Mouse (Mus musculus): ENCODE measurements around the gene Pop4.
"Not testable (repeated sequence)": the region's sequence is repeated elsewhere in the genome, so short reads cannot be mapped to it uniquely, and the experiment has no call there.

The Pop4 gene

DNA sequence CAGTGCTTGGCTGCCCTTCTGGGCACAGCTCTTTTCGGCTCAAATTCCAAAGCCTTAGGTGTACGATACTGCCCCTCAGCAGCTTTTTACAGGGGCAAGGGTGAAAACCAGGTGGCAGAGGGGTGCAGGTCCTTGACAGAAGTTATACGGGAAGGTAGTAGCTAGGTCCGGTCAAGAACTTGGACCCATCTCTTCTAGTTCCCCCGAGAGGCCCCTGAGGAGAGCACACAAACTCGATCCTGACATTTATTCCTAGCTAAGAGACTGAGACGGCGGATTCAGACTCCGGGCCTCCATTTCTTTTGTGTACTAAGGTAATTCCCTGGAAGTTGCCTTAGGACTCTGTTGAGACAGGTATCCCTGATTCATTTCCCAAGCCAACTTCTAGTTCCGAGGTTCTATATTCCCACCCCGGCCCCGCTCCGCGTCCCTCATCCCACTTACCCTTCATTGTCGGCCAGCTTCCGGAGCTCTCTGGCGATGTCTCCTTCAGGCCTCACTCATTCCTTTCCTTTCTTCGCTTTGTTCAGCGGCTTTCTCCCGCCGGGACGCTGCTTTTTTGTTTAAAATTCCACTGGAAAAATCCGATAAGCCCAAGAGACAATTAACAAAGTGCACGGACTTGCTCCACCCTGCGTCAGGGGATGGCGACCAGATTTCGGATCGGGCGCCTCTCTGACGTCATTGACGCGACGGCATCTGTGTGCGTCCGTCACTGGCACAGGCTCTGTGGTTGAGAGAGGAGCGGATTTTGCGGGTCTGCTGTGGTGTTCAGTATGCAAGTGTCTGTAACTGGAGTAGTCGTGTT lies at the start of gene Pop4:
Gene Pop4 (minus strand): TSS at position 721 of the 808 bp plus-strand sequence.
- peak; percentile 85 for DNase-seq (ENCODE audit: extremely low spot score, low read depth, low spot score)

DNA sequence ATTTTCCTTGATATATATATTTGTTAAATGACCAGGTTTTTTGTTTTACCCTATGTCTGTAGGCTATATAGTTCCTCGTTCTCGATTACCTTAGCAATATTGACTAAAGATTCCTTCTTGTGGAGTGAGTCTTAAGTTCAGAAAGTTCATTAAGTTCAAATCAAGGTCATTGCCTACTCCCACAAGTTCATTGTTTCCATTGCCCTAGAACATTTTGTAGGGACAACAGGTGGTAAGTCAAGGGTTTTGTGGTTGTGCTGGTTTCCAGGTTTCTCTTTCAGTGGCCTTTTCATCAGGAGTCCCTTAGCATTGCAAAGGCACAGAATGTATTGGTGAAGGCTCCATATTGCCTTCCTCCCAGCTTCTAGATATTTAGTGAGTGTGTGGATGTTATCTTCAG lies 49.4 kb upstream of the Pop4 start:
- DNase-seq (ENCODE audit: extremely low spot score, low read depth, low spot score), result no peak

DNA sequence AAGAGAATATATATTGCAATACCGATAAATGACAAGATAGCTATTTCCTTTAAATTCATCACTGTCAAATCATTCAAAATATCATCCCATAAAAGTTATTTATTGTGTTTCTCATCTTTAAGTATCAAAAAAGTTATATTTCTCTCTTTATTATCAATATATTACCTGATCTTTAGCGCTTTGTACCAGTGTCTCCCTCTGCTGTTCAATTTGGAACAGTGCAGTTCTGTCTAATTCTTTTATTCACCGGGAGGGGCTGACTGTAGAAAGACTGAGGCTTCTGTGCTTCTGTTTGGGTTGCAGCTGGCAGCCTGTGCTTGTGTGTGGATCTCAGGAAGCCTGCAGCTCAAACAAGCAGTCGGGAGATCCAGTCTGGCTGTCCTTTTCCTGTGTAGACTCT lies 11.0 kb upstream of the Pop4 start:
- not testable (repeated sequence) for DNase-seq (ENCODE audit: extremely low spot score, low read depth, low spot score)

DNA sequence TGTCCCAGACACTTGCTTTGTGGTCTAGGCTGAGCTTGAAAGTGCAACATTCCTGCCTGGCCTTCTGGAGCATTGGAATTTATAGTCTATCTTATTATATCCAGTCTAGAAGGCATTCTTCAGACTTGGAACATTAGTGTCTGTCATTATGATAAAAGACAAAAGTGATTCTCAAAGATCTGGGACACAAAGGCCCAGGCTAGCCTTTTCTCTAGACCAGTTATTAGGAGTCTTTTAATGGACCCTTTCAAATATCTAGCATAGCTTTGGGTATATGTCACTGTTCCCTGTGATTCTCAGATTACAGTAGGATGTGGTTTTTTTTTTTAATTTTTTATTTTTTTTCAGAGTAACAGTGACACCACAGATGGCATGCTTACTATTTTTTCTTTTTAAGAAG lies 1.3 kb upstream of the Pop4 start:
- DNase-seq (ENCODE audit: extremely low spot score, low read depth, low spot score), result no peak

DNA sequence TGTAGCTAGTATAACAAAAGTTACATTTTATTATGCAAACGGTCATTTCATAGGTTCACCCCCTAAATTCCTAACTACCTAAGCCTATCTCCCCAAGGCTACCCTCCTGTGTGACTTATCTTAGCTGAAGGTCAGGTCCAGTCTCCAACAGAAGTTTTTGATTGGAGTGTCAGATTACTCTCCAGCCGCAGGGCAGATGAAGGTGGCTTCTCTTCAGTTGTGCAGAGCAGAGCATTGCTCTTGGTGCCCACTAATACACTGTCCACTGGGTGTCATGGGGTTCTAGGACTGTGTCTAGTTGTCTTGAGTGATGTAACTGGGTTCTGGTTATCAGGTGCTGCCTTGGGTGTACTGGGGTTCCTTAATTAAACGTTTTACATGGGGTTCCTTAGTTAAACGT lies 636 bp upstream of the Pop4 start:
- no peak for DNase-seq (ENCODE audit: extremely low spot score, low read depth, low spot score)

DNA sequence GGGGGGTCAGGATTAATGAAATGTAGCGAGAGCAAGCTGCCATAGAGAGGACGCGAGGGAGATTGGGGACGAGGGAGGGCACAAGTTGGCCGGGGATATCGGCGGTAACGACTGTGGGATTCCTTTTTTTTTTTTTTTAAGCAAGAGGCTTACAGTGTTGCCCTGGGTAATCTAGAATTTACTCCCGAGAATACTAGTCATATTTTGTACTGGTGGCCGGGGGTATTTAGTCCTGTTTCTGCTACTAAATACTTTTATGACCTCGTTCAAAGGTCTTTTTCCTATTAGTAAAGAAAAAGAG lies 238 bp upstream of the Pop4 start:
- DNase-seq (ENCODE audit: extremely low spot score, low read depth, low spot score), result no peak

DNA sequence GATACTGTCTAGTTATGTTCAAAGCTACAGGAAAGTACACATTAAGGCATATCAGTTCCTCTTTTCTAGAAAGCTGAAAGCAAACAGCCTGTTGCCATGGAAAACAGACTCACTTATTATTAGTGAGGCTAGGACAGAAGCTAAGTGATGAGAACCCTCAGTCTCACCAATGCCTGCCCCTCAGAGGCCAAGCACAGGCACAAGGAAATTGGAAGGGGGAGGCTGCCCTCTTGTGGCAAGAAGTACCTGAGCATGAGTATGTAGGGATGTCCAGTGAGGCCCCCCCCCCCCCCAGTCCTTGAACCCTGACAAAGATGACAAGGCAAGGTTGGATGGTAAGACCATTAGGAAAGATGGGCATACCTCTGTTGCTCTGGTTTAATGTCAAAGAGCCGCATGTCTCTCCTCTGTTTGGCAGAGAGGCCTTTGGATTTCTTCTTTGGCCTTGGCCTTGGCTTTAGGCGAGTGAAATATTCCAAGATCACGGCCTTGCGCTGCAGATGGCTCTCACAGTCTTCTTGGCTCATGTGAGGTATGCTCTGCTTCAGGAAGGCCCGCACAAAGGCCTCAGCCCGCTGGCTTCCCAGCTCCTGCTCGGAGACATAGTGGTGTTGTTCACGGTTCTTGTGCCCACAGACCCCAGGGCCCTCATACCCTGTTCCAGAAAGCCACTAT lies 4.1 kb downstream of the Pop4 start:
- DNase-seq (ENCODE audit: extremely low spot score, low read depth, low spot score), result no peak

DNA sequence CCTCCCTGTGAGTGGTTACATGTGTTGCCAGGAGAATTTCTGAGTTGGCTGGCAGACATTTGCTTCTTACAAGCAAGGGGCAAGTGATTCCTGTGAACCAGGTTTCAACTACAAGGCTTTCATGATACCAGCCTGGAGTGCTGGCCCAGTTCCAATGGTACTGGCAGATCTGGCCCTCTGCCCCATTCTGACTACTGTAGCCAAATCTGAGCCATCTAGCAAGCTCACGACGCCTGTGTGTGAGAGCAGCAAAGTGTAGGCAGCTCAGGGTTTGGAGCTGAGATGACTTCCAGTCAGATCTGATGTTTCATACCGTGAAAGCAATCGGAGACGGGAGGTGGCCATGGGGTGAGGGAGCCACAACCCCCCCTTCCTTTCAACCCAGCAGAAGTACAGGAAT lies 8.8 kb downstream of the Pop4 start:
- DNase-seq (ENCODE audit: extremely low spot score, low read depth, low spot score), result no peak

DNA sequence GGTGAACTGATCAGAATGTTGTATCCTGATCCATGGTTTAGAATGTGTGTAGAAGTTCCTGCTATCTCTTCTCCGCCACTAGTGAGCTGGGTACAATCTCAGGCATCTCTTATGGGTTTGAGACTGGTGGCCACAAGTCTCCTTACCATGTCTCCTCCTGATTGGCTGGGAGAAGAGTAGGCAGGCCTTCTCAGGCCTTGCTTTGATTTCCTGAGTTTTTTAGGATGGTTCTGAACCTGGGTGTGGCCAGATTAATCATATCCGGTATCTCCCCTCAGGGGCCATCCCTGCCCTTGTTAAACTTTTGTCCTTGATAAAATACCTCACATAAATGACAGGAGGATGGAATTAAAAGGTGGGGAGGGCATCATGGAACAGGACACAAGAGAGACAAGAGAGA lies 11.6 kb downstream of the Pop4 start:
- no peak for DNase-seq (ENCODE audit: extremely low spot score, low read depth, low spot score)

DNA sequence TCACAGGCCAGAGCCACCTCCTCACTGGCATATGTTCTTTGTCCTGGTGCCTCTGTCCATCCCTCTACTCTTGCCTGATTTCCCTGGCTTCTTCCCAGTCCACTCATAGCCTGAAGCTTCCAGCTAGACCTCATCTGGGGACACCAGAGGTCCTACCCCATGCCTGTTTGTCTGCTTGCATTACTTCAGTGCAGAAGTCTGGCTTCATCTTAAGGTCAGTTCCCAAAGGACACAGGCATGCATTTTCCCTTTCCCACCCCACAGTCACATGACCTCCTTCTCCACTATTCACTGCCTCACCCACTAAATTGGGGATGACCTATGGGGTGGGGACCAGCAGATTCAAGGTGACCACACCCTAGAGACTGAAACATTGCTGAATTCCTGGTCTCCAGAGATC lies 17.8 kb downstream of the Pop4 start:
- no peak for DNase-seq (ENCODE audit: extremely low spot score, low read depth, low spot score)

DNA sequence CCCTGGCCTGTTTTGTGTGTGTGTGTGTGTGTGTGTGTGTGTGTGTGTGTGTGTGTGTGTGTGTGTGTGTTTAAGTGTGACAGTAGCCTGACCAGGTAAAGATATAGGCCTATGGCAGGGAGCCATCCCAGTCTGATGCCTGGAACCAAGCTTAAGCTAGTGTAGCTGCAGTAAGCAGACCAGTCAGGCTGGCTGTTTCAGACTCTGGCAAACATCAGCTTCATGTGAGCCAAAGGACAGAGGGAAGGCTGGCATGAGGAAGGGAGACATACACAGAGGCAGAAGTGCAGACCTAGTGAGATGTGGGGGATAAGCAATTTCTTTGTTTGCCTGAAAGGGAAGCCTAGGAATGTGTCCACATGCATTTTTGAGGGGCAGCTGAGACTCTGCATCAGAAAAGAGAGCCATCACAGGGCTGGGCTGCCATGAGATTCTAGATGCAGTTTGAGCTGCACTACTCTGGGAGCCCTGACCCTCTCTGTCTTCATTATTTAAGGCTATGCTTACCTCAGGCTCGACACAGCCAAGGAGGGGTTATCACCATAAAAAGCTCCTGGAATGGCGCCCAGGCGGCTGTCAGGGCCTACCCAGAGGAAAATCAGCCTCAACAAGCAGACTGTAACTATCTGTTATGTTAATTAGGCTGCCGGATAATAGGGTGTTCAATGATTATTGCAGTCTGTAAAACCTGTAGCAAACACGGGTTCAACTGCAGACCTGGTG lies 19.6 kb downstream of the Pop4 start:
- no peak for DNase-seq (ENCODE audit: extremely low spot score, low read depth, low spot score)

DNA sequence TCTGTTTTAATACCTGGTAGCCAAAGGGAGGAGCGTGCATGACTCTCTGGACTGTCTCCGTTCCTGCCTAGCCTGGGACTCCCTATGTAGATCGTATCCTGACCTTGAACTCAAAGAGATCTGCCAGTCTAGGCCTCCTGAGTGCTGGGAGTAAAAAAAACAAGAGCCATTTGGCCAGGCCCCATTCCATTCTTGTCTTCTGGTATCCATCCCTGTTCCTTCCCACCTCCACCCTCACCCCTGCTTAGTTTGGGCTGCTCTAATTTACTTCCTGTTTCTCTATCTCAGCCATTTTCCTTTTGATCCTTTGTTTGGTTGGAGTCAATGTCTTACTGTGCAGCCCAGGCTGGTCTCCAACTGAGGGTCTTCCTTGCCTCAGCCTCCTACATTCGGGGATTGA lies 28.8 kb downstream of the Pop4 start:
- DNase-seq (ENCODE audit: extremely low spot score, low read depth, low spot score), result no peak

DNA sequence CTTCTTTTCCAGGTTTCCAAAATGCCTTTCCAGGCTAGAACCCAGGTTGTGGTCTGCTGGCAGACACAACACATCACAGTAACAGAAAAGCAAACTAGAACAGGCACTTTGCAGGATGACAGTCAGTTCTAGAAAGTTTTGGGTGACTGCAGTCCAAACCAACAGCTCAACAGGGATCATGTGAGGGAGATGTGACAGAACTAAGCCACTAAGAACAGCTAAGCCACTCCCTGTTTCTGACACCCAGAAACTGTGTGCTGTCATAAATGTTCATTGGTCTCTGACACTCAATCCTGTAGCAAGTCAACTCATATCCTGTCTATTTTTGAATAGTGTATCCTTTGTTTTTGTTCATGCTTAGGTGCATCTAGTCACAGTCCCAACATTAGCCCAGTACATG lies 34.1 kb downstream of the Pop4 start:
- DNase-seq (ENCODE audit: extremely low spot score, low read depth, low spot score), result no peak

DNA sequence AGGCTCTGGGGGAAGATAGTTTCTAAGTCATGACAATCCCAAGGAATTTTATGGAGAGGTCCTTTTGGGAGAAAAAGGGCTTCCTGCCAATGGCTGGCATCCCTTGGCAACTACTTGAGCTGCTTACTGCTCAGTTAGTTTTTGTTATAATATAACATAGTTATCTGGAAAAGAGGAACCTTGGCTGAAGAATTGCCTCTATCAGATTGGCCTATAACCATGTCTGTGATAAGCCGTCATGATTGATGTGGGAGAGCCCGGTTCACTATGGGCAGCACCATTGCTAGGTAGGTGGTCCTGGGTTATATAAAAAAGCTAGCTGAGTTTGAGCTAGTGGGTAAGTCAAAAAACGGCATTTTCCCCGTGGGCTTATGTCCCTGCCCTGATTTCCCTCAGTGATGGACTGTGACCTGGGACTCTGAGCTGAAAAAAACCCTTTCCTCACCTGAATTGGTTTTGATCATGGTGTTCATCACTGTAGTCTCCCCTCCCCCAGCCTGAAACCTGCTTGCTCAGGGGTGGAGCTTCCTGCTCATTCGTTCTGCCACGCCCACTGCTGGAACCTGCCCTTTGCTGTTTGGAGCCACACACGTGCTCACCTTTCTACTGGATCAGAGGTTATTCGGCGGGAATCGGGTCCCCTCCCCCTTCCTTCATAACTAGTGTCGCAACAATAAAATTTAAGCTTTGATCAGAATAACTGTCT lies 34.7 kb downstream of the Pop4 start:
- DNase-seq (ENCODE audit: extremely low spot score, low read depth, low spot score), result no peak

DNA sequence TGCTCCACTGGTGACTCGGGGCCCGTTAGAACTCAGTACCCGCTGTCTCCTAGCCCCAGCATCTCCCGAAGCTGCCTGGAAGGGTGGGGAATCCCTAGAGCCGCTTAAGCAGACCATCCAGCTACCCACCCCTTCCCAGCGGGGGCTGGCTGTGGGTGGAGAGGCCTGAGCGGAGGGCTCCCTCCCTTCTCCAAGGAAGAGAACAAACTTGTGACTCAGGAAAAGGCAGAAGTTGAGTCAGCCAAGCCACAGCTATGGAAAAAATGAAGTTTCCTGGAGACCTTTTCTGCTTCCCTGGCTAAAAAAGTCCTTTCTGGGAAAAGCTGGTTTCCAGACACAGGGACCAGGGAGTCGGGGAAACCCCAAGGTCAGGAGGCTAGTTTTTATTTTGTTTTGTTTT lies 40.9 kb downstream of the Pop4 start:
- no peak for DNase-seq (ENCODE audit: extremely low spot score, low read depth, low spot score)

DNA sequence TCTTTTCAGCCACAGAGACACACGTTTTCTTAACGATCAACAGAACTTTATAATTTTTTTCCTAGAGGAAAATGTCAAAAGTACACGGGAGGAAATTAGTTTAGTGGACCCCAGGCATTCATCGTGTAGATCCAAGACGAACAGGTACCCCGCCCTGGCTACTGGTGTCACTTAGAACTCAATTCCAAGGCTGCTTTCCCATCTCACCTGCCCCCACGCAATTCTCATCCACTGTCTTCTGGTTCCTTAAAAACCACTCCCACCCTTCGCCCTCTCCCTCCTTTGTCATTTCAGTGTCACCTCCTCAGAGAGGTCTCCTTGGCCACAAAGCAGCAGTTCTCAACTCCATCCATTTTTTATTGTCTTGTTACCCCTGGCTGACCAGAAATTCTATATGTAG lies 42.9 kb downstream of the Pop4 start:
- DNase-seq (ENCODE audit: extremely low spot score, low read depth, low spot score), result no peak

DNA sequence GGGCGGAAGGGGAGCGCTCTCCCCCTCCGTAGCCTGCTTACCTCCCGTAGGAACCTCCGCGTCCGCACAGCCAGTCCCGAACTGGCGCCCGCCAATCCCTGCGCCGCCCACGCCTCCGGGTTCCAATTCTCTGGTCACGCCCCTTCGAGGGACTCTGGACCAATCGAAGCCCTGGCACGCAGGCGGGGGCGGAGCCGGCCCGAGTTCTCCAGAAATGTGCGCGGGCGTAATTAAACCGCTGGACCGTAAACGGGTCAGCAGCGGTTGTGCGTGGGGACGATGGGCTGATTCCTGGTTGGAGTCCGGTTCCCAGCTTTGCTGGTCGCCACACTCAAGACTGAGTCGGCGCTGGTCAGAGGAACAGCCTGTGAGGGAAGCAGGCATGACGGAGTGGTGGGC lies 43.3 kb downstream of the Pop4 start, which contains the start of gene Plekhf1:
Gene Plekhf1 (minus strand): TSS at position 117 of the 399 bp plus-strand sequence.
- DNase-seq (ENCODE audit: extremely low spot score, low read depth, low spot score), result peak; percentile 66

DNA sequence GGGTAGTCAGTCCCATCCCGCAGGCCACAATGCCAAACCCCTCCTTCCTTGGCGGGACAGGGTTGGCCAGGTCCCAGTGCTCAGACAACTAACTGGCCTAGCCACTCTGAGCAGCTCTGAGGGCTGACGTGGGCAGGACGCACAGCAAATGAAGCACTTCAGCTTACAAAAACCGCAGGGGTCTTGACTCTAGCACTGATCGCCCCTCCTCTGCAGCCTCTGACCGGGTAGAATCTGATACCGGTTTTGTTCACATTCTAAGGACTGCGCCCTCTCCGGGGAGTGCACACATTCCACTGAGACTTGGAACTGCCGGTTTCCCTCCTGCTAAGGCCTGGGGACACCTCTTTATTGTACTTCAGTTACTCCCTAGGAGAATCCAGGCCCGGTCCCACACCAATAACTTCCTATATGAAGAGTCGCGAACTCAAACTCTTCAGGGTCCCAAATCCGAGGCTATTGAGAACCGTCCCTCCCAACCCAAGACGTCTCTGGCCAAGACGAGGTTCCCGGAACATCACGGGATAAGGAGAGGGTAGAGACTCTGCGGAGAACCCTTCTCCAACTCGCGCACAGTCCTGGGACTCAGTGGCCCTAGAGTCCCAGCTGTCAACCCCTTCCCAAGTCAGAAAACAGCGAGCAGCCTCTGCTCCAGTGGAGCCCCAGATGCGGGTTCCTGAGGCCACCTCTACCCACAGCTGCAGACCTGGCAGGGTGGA lies 43.9 kb downstream of the Pop4 start:
- DNase-seq (ENCODE audit: extremely low spot score, low read depth, low spot score), result peak; percentile 35

DNA sequence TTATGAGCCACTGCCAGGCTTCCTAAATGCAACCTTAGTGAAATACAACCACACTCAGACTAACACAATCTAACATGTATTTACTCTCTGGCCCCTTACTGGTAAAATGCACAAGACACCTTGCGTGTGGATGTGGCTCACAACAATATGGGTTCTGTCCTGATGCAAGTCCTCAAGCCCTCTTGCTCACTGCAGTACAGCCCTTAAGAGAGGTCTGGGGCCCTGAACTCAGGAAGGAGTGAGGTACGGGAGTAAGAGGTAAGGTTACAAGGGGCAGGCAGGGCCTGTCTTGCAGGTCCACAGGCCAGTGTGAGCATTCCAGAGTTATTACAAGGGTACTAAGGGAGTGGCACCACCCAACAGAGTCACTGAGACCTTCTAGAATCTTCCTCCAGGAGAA lies 45.0 kb downstream of the Pop4 start:
- DNase-seq (ENCODE audit: extremely low spot score, low read depth, low spot score), result no peak

DNA sequence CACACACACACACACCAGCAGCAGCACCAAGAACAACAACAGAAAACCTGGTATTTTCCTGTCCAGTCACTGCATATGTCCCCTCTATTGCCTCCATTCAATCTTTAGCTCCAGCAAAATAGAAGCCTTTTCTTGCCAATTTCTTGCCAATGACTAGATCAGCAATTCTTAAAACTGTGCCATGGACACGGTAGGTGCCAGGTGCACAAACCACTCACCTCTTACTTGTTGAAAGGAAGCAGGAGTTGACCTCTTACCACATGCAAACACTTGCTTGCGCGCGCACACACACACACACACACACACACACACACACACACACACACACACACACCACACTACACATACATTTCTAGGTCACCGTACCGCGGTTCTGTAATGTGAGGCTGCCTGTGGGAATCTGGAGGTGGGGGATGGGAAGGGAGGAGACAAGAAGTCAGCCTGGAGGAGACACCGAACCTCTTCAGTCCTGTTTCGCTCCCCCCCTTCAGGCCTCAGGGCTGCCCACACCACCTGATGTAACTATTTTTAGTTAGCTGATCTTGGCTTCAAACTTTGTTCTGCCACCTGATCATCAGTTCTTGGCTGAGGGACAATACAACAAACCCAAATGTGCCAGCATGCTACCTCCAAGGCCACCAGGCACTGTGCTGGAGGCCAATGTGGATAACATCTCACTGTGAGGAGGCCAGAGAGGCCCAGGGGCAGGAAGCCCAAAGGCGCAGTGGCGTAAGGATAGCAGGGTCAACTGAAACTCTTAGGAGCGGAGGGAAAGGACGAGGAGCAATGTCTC lies 46.5 kb downstream of the Pop4 start:
- no peak for DNase-seq (ENCODE audit: extremely low spot score, low read depth, low spot score)
